Mouse (Mus musculus): ENCODE data around the gene Nampt.

DNA sequence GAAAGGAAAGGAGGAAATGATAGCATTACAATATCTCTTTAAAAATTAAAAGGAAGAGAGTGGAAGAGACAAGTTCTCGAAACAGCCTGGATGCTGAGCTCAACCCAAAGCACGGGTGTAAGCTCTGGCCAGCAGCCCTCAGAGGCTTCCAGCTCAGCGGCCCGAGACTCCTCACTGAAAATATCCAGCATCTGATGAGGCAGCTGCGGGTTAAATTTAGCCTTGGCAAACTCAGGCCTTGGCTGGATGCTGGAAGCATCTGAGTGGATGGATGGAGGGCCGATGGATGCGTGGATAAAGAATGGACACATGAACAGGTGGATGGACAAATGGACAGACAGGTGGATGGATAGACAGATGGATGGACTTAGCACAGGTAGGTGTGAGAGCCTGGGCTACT lies 77.2 kb downstream of the Nampt start:
- TF ChIP-seq EP300 (IDR thresholded peaks at IDR 0.05; ENCODE audit: insufficient read depth, low read depth, low read length): no peak
- TF ChIP-seq CTCF (IDR thresholded peaks at IDR 0.05; ENCODE audit: low read depth, low read length): no peak
